Mouse (Mus musculus) stomach, embryonic 16.5 days (tissue): ENCODE measurements around the gene Recql. TPM values are rescaled to one million over a fixed set of nuclear protein-coding genes. Genes with fewer than 3 reads are reported as not detected.

Source experiments
- ATAC-seq: fragments of 200-750 bp; cut with Nextera tagmentation; 2 replicates; pipeline ENCODE4 v1.8.0; 2017; ENCODE audit warnings: moderate number of reproducible peaks, moderate TSS enrichment; ENCODE audit not compliant: insufficient read depth, low FRiP score
- H3K27ac ChIP-seq: fragments of 300-500 bp; sonication (generic); 2 replicates; pipeline ENCODE4 v1.5.1; 2014; ENCODE audit warnings: low read length
- H3K27me3 ChIP-seq: fragments of 300-500 bp; sonication (generic); 2 replicates; pipeline ENCODE4 v1.6.1; 2014; ENCODE audit warnings: low read length, control low read depth, mixed read lengths; ENCODE audit not compliant: control insufficient read depth, insufficient read depth
- H3K36me3 ChIP-seq: fragments of 300-500 bp; sonication (generic); 2 replicates; pipeline ENCODE4 v1.6.1; 2014; ENCODE audit warnings: low read length; ENCODE audit not compliant: control insufficient read depth, insufficient read depth
- H3K4me1 ChIP-seq: fragments of 300-500 bp; sonication (generic); 2 replicates; pipeline ENCODE4 v1.6.1; 2014; ENCODE audit warnings: low read length, control low read depth, mixed read lengths; ENCODE audit not compliant: control insufficient read depth, insufficient read depth
- H3K4me2 ChIP-seq: fragments of 300-500 bp; sonication (generic); 2 replicates; pipeline ENCODE4 v1.6.1; 2014; ENCODE audit warnings: low read depth, low read length, mixed read lengths
- H3K4me3 ChIP-seq: fragments of 300-500 bp; sonication (generic); replicated peaks from 2 replicates; pipeline ENCODE4 v1.5.1; 2014; ENCODE audit warnings: mild to moderate bottlenecking, low read length
- H3K9ac ChIP-seq: fragments of 300-500 bp; sonication (generic); 2 replicates; pipeline ENCODE4 v1.6.1; 2014; ENCODE audit warnings: low read length
- H3K9me3 ChIP-seq: fragments of 300-500 bp; sonication (generic); replicated peaks from 2 replicates; pipeline ENCODE4 v1.6.1; 2016; ENCODE audit warnings: low read length, control low read depth; ENCODE audit not compliant: control insufficient read depth
- WGBS: fragments of 180-500 bp; shearing (Covaris S2); extraction: QIAGEN DNeasy Blood & Tissue Kit; methylation state at CpG from one replicate; pipeline ENCODE4 v1.1.7; 2014; 5-methylcytosine and 5-hydroxymethylcytosine counted together
- polyA plus RNA-seq: library from polyadenylated mRNA; unstranded; fragments of >200 nt; fragmentation: Nextera tagmentation; extraction: Ambion mirVana; gene quantifications from 2 replicates; pipeline ENCODE4 v1.2.1, GENCODE M21; 2015

The Recql gene
- polyA plus RNA-seq = 22.8 and 25.9 TPM in 2 replicates

DNA sequence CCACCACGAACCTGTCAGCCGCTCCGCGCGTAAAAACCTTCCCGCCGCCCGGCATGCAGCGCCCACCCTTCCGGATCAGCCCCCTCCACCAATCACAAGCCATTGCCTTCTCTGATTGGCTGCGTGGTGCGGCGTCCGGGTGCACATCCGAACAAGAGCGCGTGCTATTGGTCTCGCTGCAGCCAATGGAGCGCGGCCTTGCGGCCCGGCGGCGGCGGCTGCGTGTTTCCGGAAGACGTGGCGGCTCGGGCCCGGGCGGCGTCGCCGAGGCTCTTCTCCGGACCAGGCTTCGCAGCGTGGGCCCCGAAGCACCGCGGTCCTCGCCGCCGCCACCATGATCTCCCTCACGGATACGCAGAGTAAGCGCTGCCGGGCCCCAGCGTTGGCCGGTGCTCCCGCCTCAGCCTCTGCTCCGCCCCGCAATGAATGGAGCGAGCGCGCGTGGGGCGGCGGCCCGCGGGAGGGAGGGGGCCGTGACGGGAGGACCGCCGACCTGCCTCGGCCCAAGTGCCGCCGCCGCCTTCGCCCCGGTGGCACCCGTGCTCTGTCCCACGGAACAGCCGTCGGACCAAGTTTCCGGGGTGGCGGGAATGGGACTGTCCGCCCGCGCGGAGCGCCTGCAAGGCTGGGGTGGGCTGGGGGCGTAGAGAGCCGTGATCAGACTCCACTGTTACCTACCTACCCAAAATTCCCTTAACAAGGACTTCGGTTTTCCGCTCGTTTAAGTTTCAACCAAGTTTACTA is at the start of gene Recql, which contains the start of gene Golt1b:
Recql (minus strand) TSS at position 77 of the 744 bp plus-strand sequence.
Golt1b (plus strand) TSS at position 211 of the 744 bp plus-strand sequence.
- H3K4me2 ChIP-seq = peak within 1 kb of the TSS; percentile 65
- no peaks in the 10 kb centered on the region for H3K27me3 ChIP-seq
- H3K36me3 ChIP-seq = no peaks in the 10 kb centered on the region
- H3K9ac ChIP-seq = peak within 1 kb of the TSS; percentile 88
- under 1% methylated on average over 87 of the region's 87 CpGs for WGBS
- ATAC-seq = peak; percentile 100
- H3K4me1 ChIP-seq = peaks cover 4% of the 10 kb centered on the region; the same call in 1 of the 2 replicates
- H3K27ac ChIP-seq = no peak within 1 kb of the TSS
- peak within 1 kb of the TSS; percentile 69 for H3K4me3 ChIP-seq
- H3K9me3 ChIP-seq = no peaks in the 10 kb centered on the region

GRCm38 (mm10) chr6:142429072-142429471 is 42.2 kb upstream of the Recql start:
- H3K4me2 ChIP-seq = no peak overlapping the region
- H3K27me3 ChIP-seq = no peaks in the 10 kb centered on the region
- no peaks in the 10 kb centered on the region for H3K4me1 ChIP-seq
- H3K9ac ChIP-seq = no peak overlapping the region
- H3K27ac ChIP-seq = no peak overlapping the region
- H3K9me3 ChIP-seq = no peaks in the 10 kb centered on the region
- no peak overlapping the region for H3K4me3 ChIP-seq
- no peak for ATAC-seq
- H3K36me3 ChIP-seq = no peaks in the 10 kb centered on the region

GRCm38 (mm10) chr6:142424976-142425375 is 38.1 kb upstream of the Recql start:
- no peak overlapping the region for H3K4me3 ChIP-seq
- no peaks in the 10 kb centered on the region for H3K27me3 ChIP-seq
- no peaks in the 10 kb centered on the region for H3K36me3 ChIP-seq
- H3K4me2 ChIP-seq = no peak overlapping the region
- no peaks in the 10 kb centered on the region for H3K9me3 ChIP-seq
- no peaks in the 10 kb centered on the region for H3K4me1 ChIP-seq
- 78% methylated on average over 7 of the region's 7 CpGs for WGBS
- no peak for ATAC-seq
- no peak overlapping the region for H3K9ac ChIP-seq
- no peak overlapping the region for H3K27ac ChIP-seq

- peaks cover 22% of the 10 kb centered on the region for H3K27me3 ChIP-seq
- ATAC-seq = no peak
- no peak overlapping the region for H3K9ac ChIP-seq
- H3K4me3 ChIP-seq = peak overlapping the region; percentile 31
- no peaks in the 10 kb centered on the region for H3K36me3 ChIP-seq
- H3K27ac ChIP-seq = no peak overlapping the region
- 2% methylated on average over 24 of the region's 24 CpGs for WGBS
- no peaks in the 10 kb centered on the region; the same call in 1 of the 2 replicates for H3K4me1 ChIP-seq
- no peaks in the 10 kb centered on the region for H3K9me3 ChIP-seq
- peak overlapping the region; percentile 46 for H3K4me2 ChIP-seq
Measured at GRCm38 (mm10) chr6:142414597-142414996, 27.7 kb upstream of the Recql start.

DNA sequence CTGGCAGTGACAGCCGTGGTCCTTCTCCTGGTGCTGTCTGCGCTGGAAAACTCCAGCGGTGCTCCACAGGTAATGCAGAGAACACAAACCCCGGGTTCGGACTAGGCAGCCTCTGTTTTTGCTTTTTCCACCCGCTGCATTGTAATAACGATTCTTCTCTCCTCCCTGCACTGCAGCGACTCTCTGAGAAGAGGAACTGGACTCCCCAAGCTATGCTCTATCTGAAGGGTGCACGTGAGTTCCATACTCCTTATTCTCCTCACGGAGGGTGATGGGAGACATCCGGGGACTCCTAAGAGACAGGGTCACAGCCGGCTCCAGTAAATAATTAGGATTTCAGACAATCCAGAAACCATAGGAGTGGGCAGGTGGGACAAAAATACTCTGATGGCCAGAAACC is 27.0 kb upstream of the Recql start:
- Histone ChIP-seq H3K4me3 (no peak overlapping the region), H3K27me3 (peaks cover 22% of the 10 kb centered on the region), H3K4me2 (no peak overlapping the region), H3K9me3 (no peaks in the 10 kb centered on the region), H3K27ac (no peak overlapping the region), H3K4me1 (no peaks in the 10 kb centered on the region; the same call in 1 of the 2 replicates), H3K36me3 (no peaks in the 10 kb centered on the region), H3K9ac (no peak overlapping the region)
- no peak for ATAC-seq
- WGBS = 17% methylated on average over 12 of the region's 12 CpGs

- 58% methylated on average over 11 of the region's 11 CpGs for WGBS
- Histone ChIP-seq H3K9ac (no peak within 1 kb of the TSS), H3K27ac (no peak within 1 kb of the TSS), H3K36me3 (no peaks in the 10 kb centered on the region), H3K4me1 (no peaks in the 10 kb centered on the region; the same call in 1 of the 2 replicates), H3K27me3 (peaks cover 22% of the 10 kb centered on the region), H3K4me3 (no peak within 1 kb of the TSS), H3K9me3 (no peaks in the 10 kb centered on the region), H3K4me2 (no peak within 1 kb of the TSS)
- ATAC-seq = no peak
Measured at GRCm38 (mm10) chr6:142412906-142413491, 26.1 kb upstream of the Recql start, which contains the start of gene Spx. Gene Spx, plus strand, starts transcription at chr6:142413441.

DNA sequence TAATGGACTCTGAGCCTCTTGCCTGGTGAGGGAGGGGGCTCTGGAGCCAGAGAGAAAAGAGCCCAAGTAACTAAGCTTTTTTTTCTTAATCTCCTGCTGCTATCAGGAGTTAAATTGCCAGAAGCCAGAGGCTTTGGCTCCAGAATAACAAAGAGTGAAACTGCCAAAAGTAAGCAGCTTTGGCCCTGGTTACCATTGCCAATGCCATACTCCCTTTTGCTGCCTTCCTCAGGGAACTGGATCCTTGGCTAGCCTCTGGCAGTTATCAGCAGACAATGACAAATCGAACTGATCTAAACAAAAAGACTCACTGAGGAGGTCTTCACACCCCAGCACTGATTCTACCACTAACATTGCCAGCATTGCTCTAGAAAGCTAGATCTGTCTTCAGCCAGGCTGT is 24.3 kb upstream of the Recql start:
- 29% methylated on average over 1 of the region's 1 CpGs for WGBS
- Histone ChIP-seq H3K27ac (no peak overlapping the region), H3K4me1 (no peaks in the 10 kb centered on the region; the same call in 1 of the 2 replicates), H3K9me3 (no peaks in the 10 kb centered on the region), H3K27me3 (peaks cover 22% of the 10 kb centered on the region), H3K4me3 (no peak overlapping the region), H3K9ac (no peak overlapping the region), H3K4me2 (no peak overlapping the region), H3K36me3 (no peaks in the 10 kb centered on the region)
- no peak for ATAC-seq

DNA sequence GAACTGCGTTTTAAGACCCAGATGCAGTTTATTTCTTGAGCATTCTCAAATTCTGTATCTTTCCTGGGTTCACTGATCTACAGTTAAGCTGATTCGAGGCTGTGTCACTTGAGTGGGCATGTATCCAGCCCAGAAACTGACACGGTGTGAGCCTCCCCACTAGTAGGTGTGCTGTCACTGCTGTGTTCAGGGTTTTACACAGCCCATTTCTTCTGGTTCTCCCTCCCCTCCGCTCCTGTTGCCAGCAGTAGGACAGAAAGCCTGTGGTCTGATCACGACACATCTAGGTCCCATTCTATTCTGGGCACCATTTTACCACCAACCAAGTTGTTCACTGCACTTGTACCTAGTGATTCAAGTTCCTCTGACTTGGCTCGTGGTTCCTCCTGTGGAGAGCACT is 8.9 kb upstream of the Recql start:
- no peak for ATAC-seq
- H3K27ac ChIP-seq = no peak overlapping the region
- H3K4me1 ChIP-seq = no peaks in the 10 kb centered on the region
- no peaks in the 10 kb centered on the region for H3K9me3 ChIP-seq
- WGBS = 84% methylated on average over 6 of the region's 6 CpGs
- no peak overlapping the region for H3K9ac ChIP-seq
- no peak overlapping the region for H3K4me3 ChIP-seq
- no peaks in the 10 kb centered on the region for H3K27me3 ChIP-seq
- H3K4me2 ChIP-seq = no peak overlapping the region
- H3K36me3 ChIP-seq = peaks cover 12% of the 10 kb centered on the region

- Histone ChIP-seq H3K36me3 (peaks cover 8% of the 10 kb centered on the region), H3K9ac (no peak overlapping the region), H3K9me3 (no peaks in the 10 kb centered on the region), H3K4me1 (no peaks in the 10 kb centered on the region), H3K4me2 (no peak overlapping the region), H3K4me3 (no peak overlapping the region), H3K27me3 (no peaks in the 10 kb centered on the region), H3K27ac (no peak overlapping the region)
- WGBS = 82% methylated on average over 5 of the region's 5 CpGs
- ATAC-seq = no peak
Measured at GRCm38 (mm10) chr6:142394669-142395068, 7.8 kb upstream of the Recql start.
